Mouse (Mus musculus): Measurements from ENCODE around the gene Tmem132c.

The Tmem132c gene

GRCm38 (mm10) chr5:127602996-127603395, 361.4 kb downstream of the Tmem132c start:
- no peak for DNase-seq (ENCODE audit: inconsistent ontology term)

GRCm38 (mm10) chr5:127607507-127607906, 365.9 kb downstream of the Tmem132c start:
- no peak for DNase-seq (ENCODE audit: inconsistent ontology term)

GRCm38 (mm10) chr5:127609191-127609714, 367.6 kb downstream of the Tmem132c start:
- no peak for DNase-seq (ENCODE audit: inconsistent ontology term)

DNA sequence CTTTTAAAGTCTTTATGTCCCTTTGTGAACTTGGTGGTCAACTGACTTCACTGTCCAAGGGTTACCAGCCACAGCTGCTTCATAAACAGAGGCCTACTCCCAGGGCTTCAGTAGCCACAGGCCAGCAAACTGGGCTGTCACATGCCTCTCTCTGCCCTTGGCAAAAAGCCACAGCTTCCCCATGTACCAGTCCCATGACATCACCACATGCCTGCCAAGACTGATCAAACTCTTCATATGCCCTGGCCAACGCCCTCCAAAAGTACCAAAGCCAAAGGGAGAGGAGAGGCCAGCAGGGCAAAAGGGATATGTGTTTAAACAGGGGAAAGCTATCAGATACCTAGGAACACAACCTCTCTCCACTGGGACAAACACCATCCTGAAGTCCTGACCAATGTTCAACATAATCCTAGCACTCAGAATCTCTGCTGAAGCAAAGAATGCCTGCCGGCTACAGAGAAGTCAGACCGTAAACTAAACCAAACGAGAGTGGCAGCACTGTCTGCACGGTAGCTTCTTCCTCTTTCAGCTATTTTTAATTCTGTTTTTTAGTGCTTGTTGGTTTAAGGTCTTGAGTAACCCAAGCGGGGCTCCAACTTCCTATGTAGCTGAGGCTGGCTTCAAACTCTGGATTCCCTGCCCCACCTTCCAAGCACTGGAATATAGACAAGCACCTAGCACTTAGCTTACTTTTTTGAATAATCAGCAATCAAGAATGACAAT, 369.3 kb downstream of the Tmem132c start:
- DNase-seq (ENCODE audit: inconsistent ontology term) = peak; percentile 84

DNA sequence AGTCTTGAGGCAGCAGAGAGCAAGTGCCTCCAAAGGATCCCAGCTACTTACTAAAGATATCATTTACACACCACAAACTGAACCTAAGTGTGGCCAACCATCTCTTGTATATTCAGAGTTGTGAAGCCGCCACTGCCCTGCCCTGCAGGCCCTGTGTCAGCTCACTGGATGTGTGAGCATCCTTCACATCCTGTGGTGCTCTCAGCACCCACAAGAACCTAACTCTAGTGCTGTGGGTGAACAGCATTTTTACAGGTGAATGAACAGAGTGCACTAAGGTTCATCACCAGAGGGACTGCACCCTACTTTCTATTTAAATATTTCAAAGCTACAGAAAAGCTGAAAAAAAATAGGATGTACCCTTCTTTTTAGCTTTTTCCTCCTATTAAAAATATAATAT, 370.3 kb downstream of the Tmem132c start:
- no peak for DNase-seq (ENCODE audit: inconsistent ontology term)

DNA sequence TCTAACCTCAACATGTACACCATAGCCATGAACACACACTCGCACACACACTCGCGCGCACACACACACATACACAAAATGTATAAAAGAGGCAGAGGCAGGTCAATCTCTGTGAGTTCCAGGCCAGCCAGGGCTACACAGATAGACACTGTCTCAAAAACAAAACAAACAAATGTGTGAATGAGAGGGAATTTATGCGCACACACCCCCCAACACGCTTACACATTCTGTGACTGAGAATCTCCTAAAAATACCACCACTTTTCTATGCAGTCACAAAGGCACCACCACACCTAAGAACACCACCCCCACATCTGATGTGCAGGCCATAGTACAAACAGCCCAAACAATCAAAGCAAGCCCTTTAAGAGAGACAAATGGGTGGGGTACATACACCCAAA, 370.8 kb downstream of the Tmem132c start:
- DNase-seq (ENCODE audit: inconsistent ontology term) = no peak

Data from Muller cell, postnatal 12 days (primary cell).